Mouse (Mus musculus): ENCODE data around the gene Immp2l.

GRCm38 (mm10) chr12:41937751-41938150 lies 913.9 kb downstream of the Immp2l start:
- TF ChIP-seq GATA1 (IDR thresholded peaks at IDR 0.05; ENCODE audit: borderline replicate concordance, low read length) (no peak), FLI1 (IDR thresholded peaks at IDR 0.05; ENCODE audit: low read length) (no peak)
